Mouse (Mus musculus): ENCODE measurements around the gene Rapsn. TPM values are rescaled to one million over a fixed set of nuclear protein-coding genes. Genes with fewer than 3 reads are reported as not detected.
"Not testable (repeated sequence)": the region's sequence is repeated elsewhere in the genome, so short reads cannot be mapped to it uniquely, and the experiment has no call there.

Gene Rapsn
- total RNA-seq (2021), result under 1 TPM; 0.41 to 0.53 TPM

DNA sequence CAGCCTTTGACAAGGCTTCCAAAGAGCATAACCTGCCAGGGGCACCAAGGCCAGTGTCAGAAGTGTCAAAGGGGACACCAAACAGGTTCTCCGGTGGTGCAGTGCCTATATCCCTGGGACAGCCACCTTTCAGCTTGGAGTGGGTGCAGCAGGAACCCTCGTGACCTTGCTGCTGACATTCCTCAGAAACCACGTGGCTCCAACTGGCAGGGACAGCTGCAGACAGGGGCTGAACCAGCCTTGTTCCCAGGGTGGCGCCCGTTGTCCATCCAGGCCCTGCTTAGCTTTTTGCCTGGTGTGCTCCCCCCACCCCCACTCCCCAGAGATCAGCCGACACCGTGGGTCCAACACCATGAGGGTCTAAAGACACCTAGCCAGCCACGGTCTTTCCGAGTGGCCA is at the start of gene Rapsn:
Rapsn (plus strand) TSS at position 236 of the 400 bp plus-strand sequence.
- intact Hi-C loops (cut with DNase I), result no loop called here
- no peak for DNase-seq (ENCODE audit: low spot score in 2 of 2)

DNA sequence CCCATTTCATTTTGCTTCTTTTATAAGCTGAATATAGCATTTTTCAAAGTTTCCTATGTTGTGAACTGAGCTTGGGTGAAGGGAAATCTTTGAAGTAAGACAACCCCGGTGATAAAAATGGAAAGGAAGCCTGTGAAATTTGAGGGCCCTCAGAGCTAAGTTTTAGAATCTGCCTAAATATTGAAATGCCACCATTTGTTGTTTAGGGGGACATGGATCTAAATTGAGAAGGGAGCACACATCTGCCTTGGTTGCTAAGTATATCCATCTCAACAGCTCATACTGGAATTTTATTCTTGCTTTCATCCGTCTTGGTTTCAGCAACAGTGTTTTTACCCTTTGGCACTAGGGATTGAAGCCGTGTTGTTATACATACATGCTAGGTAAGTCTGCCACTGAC is 49.4 kb upstream of the Rapsn start:
- intact Hi-C loops (cut with DNase I), result no loop called here
- DNase-seq (ENCODE audit: low spot score in 2 of 2), result peak in 1 of 2 experiments; percentile 76

DNA sequence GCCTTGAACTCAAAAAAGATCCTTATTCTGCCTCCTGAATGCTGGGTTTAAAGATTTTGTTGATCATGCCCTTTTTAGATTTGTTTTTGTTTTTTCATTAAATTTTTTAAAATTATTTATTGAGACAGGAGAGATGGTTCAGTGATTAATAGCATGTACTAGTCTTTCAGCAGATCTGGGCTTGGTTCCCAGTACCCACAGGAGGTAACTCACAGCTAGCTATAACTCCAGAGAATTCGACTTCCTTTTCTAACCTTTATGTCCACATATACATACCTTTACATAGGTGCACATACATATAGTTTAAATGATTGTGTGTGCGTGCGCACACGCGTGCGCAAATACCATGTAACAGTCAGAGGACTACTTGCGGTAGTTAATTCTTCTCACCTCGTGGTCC is 26.9 kb upstream of the Rapsn start:
- intact Hi-C loops (cut with DNase I), result no loop called here

DNA sequence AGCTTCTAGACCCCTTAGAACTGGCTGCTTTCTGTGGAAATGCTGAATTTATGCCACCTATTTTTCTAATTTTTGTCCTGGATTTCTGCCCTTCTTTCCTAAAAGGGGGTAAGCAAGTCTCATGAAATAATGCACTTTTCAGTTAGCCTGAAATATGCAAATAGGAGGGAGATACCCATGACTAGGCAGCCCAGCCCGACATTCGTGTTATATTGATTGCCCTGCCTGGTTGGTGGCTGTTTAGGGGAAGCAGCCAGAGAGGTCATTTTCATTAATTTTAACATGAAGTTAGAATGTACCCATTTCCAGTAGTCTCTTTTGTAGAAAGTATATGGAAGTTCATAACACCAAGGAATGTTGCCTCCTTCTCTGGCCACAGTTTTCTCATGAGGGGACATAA is 21.5 kb upstream of the Rapsn start:
- DNase-seq (ENCODE audit: low spot score in 2 of 2), result no peak
- intact Hi-C loops (cut with DNase I), result no loop called here

More for the DNA sequence above, 26.9 kb upstream of the Rapsn start:
- no peak for DNase-seq (ENCODE audit: low spot score in 2 of 2)

DNA sequence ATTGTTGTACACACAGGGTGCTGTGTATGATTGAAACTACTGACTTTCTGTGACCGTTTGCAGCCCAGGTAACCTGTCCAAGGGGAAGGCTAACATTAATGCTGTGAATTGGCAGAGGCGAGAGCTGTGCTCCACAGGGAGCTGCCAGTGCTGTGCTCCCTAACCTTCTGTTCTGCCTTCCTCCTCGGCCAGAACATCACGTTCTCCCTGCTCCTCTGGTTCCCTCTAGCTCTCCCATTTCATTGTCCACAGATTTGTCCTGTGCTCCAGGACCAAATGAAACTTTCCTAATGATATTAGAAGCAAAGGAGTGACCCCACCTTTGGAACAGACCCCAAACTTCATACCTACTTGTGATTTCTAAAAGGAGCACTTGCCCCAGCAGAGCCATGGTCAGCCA is 20.0 kb upstream of the Rapsn start:
- intact Hi-C loops (cut with DNase I), result no loop called here
- DNase-seq (ENCODE audit: low spot score in 2 of 2), result no peak

DNA sequence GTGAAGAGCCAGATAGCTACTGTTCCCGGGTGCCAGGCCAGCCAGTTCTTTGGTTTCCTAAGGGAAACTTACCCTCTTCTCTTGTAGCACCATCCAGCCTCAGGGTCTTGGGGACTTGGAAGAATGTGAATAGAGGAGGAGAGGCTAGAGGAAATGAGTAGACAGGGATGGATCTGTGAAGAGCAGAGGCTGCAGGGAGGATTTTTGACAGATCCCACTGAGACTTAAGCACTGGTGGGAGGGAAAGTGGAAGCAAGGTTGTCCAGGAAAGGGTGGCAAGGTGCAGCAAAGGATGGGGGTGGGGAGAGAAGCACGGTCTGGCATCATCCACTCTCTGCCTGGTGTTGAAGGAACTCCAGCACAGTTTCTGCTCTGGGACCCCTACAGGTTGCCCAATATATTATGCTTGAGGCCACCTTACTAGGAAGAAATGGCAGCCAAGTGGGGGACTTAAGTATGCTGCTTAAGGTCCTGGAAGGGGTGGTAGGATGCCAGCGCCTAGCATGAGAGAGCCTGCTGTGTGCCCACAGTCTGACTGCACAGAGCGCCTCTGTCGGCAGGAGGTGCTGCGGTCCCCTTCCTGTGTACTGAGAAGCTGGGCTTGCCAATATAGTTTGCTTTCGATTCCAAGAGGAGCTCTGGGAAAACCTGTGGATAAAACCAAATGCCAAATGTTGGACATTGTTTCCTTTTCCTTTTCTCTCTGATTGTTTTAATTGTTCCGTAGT is 17.2 kb upstream of the Rapsn start:
- DNase-seq (ENCODE audit: low spot score in 2 of 2), result peak in 1 of 2 experiments; percentile 54
- intact Hi-C loops (cut with DNase I), result no loop called here

GRCm38 (mm10) chr2:91019911-91020310 is 15.5 kb upstream of the Rapsn start:
- DNase-seq (ENCODE audit: low spot score in 2 of 2), result no peak
- intact Hi-C loops (cut with DNase I), result no loop called here

DNA sequence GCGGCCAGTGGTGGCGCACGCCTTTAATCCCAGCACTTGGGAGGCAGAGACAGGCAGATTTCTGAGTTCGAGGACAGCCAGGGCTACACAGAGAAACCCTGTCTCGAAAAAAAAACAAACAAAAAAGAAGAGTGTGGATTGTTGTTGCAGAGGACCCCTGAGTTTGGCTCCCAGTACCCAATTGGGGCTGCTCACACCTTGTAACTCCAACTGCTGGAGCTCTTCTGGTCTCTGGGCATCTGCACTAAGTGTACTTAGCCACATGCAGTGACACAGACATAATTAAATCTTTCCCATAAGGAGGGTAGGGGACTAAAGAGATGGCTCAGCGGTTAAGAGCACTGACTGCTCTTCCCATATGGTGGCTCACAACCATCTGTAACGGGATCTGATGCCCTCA is 13.2 kb upstream of the Rapsn start:
- intact Hi-C loops (cut with DNase I), result not testable (repeated sequence)

GRCm38 (mm10) chr2:91023131-91023530 is 12.3 kb upstream of the Rapsn start:
- intact Hi-C loops (cut with DNase I), result no loop called here
- DNase-seq (ENCODE audit: low spot score in 2 of 2), result no peak

More for the DNA sequence above, 13.2 kb upstream of the Rapsn start:
- not testable (repeated sequence) for DNase-seq (ENCODE audit: low spot score in 2 of 2)

- intact Hi-C loops (cut with DNase I), result no loop called here
These were observed 11.5 kb upstream of the Rapsn start for GRCm38 (mm10) chr2:91023956-91024355.

GRCm38 (mm10) chr2:91025081-91025516 is 10.3 kb upstream of the Rapsn start:
- peak; percentile 42 to 83 for DNase-seq (ENCODE audit: low spot score in 2 of 2)
- intact Hi-C loops (cut with DNase I), result no loop called here

More at GRCm38 (mm10) chr2:91023956-91024355, 11.5 kb upstream of the Rapsn start:
- no peak for DNase-seq (ENCODE audit: low spot score in 2 of 2)

DNA sequence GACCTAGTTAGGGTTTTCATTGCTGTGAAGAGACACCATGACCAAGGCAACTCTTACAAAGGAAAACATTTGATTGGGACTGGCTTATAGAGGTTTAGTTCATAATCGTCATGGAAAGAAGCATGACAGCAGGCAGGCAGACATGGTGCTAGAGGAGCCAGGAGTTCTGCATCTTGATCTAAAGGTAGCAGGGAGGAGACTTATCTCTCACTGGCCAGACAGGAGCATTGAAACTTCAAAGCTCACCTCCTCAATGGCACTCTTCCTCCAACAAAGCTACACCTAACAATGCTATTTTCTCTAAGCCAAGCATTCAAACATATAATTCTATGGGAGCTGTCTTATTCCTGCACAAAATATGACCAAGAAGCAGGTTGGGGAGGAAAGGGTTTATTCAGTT is 8.9 kb upstream of the Rapsn start:
- intact Hi-C loops (cut with DNase I), result no loop called here
- DNase-seq (ENCODE audit: low spot score in 2 of 2), result no peak

DNA sequence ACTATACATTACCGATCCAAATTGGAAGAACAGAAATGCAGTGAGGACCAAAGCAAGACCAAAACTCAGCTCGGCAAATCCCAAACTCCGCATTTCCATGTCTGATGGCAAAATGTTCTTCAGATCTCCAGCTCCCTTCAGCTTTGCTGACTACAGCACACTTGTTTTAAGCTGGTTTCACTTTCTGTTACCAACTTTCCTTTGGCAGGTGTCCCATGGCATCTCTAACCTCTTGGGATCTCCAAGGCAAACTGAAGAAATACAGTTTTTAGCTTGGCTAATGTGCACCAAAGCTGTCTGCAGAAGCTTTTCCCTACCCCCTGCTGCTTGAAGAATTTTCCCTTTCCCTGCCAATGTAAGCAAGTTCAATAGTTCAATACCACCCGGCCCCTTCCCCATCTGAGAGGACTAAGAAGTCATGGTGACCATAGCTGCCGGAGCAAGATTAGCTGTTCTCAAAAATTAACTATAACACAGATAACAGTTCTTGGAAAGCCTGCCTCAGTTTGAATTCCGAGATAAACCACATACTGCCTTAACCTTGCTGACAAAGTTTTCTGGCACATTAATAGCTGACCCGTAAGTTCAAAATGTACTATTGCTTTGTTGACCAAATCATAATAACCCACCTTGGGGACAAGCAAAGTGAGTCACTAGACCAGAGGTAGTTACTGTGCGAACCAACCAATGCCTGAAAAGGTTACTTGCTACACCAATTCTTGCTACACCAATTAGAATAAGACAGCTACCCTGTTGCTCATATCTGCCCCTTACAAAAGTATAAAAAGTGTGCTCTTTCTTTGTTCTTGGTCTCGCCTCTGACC is 7.8 kb upstream of the Rapsn start:
- intact Hi-C loops (cut with DNase I), result no loop called here
- no peak for DNase-seq (ENCODE audit: low spot score in 2 of 2)

- intact Hi-C loops (cut with DNase I), result no loop called here
- no peak for DNase-seq (ENCODE audit: low spot score in 2 of 2)
These were observed 4.2 kb upstream of the Rapsn start for GRCm38 (mm10) chr2:91031216-91031615.

DNA sequence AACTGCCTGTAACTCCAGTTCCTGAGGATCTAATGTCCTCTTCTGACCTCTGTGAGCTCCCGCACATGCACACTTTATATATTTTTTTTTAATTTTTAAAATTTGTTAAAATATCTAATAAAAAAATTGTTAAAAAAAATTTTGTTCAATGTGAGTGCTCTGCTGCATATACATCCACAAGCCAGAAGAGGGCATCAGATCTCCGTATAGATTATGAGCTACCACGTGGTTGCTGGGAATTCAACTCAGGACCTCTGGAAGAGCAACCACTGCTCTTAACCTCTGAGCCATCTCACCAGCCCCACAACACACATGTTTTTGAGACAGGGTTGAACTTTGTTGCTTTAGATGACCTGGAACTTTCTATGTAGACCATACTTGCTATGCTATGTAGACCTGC is 2.4 kb upstream of the Rapsn start:
- intact Hi-C loops (cut with DNase I), result no loop called here
- DNase-seq (ENCODE audit: low spot score in 2 of 2), result no peak

DNA sequence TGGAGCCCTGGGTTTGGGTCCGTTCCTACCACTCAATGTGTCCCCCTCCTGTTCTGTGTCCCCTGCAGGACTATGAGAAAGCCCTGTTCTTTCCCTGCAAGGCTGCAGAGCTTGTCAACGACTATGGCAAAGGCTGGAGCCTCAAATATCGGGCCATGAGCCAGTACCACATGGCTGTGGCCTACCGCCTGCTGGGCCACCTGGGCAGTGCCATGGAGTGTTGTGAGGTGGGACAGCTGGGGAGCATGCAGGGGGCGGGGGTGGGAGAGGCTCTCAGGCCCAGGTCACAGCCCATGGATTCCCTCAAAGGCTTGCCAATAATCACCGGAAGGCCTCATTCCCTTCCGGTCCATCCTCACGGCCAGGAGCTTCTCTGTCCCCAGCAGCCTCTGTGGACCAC is 6.4 kb downstream of the Rapsn start:
- intact Hi-C loops (cut with DNase I), result no loop called here
- no peak for DNase-seq (ENCODE audit: low spot score in 2 of 2)

DNA sequence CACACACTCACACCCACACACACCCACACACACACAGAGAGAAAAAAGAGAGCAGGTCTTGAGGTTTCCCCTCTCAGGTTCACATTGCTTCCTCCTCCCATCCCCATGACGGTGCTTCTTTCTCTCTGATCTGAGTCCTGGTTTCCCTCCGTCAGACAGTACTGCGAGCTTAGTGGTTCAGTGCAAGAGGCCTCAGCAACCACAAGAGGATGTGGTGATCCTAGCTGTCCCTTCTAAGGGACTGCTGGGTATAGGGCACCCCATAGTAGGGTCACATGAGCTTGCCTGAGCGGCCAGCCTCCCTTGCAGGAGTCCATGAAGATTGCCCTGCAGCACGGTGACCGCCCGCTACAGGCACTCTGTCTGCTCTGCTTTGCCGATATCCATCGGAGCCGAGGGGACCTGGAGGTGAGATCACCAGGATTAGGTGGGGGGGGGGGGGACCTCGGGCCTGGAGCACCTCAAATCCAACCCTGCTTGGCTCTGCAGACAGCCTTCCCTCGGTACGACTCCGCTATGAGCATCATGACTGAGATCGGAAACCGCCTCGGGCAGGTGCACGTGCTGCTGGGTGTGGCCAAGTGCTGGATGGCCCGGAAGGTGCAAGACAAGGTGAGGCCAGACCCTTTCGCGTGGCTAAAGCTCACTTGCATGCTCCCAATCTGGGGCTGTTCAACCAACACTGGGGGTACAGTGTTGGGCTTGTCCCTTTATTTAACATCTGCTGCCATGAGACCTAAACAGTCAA is 7.4 kb downstream of the Rapsn start:
- DNase-seq (ENCODE audit: low spot score in 2 of 2), result no peak
- intact Hi-C loops (cut with DNase I), result no loop called here

DNA sequence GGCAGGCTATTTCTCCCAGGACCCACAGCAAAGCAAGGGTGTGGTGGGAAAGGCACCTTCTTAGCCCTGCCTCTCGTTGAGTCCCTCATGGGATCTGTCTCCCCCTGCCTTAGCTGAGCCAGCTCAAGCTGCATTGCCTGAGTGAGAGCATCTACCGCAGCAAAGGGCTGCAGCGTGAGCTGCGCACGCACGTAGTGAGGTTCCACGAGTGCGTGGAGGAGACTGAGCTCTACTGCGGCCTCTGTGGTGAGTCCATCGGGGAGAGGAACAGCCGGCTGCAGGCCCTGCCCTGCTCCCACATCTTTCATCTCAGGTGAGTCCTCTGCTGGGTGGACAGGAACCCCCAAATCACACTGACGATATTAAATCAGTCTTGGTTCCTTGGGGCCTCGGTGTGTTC is 9.3 kb downstream of the Rapsn start:
- no peak for DNase-seq (ENCODE audit: low spot score in 2 of 2)
- intact Hi-C loops (cut with DNase I), result no loop called here

DNA sequence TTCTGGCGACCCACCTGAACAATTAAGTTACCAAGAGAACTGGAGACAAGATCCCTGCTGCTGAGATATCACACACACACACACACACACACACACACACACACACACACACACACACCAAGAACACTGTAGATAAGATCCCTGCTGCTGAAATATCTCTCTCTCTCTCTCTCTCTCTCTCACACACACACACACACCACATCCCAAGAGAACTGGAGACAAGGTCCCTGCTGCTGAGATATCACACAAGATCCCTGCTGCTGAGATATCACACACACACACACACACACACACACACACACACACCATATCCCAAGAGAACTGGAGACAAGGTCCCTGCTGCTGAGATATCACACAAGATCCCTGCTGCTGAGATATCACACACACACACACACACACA is 10.4 kb downstream of the Rapsn start:
- intact Hi-C loops (cut with DNase I); DNase-seq (ENCODE audit: low spot score in 2 of 2): not testable (repeated sequence)

GRCm38 (mm10) chr2:91047359-91047758 is 11.9 kb downstream of the Rapsn start:
- intact Hi-C loops (cut with DNase I), result no loop called here
- DNase-seq (ENCODE audit: low spot score in 2 of 2), result no peak
